Mouse (Mus musculus): Measurements from ENCODE around the gene Ccn5. TPM values are rescaled to one million over a fixed set of nuclear protein-coding genes. Genes with fewer than 3 reads are reported as not detected.

The Ccn5 gene
- polyA plus RNA-seq, 1 experiment from 2014 or later = 2.4 TPM

Other genes starting within 250 kb of the Ccn5 start
- gene Ttpal, start 218.5 kb upstream of the Ccn5 start, polyA plus RNA-seq (2015; fragmentation: Nextera tagmentation; extraction: Ambion mirVana) = 29.5 and 31.2 TPM in 2 replicates
- 71.5 and 72.8 TPM in 2 replicates for gene Serinc3, start 175.7 kb upstream of the Ccn5 start, polyA plus RNA-seq (2015; fragmentation: Nextera tagmentation; extraction: Ambion mirVana)
- 133 and 134 TPM in 2 replicates for gene Pkig, start 162.5 kb upstream of the Ccn5 start, polyA plus RNA-seq (2015; fragmentation: Nextera tagmentation; extraction: Ambion mirVana)
- 8.2 and 9.4 TPM in 2 replicates for gene Ada, start 70.6 kb upstream of the Ccn5 start, polyA plus RNA-seq (2015; fragmentation: Nextera tagmentation; extraction: Ambion mirVana)
- not detected in 2 replicates for gene Kcnk15, start 32.8 kb downstream of the Ccn5 start, polyA plus RNA-seq (2015; fragmentation: Nextera tagmentation; extraction: Ambion mirVana)
- gene Rims4, start 97.8 kb downstream of the Ccn5 start, polyA plus RNA-seq (2015; fragmentation: Nextera tagmentation; extraction: Ambion mirVana) = 0.04 and 0.16 TPM in 2 replicates
- 294 and 308 TPM in 2 replicates for gene Ywhab, start 174.1 kb downstream of the Ccn5 start, polyA plus RNA-seq (2015; fragmentation: Nextera tagmentation; extraction: Ambion mirVana)
- gene Pabpc1l, start 204.6 kb downstream of the Ccn5 start, polyA plus RNA-seq (2015; fragmentation: Nextera tagmentation; extraction: Ambion mirVana) = 0.74 and 0.77 TPM in 2 replicates
- 22.3 and 31.5 TPM in 2 replicates for gene Stk4, start 249.5 kb downstream of the Ccn5 start, polyA plus RNA-seq (2015; fragmentation: Nextera tagmentation; extraction: Ambion mirVana)

Data from lung, embryonic 16.5 days (tissue).